Mouse (Mus musculus) limb, embryonic 14.5 days (tissue): ENCODE measurements around the gene Fkbpl. TPM values are rescaled to one million over a fixed set of nuclear protein-coding genes. Genes with fewer than 3 reads are reported as not detected.

Source experiments
- ATAC-seq: fragments of 200-750 bp; cut with Nextera tagmentation; 2 replicates; pipeline ENCODE4 v1.8.0; 2017; ENCODE audit warnings: low read depth, moderate number of reproducible peaks, moderate TSS enrichment; ENCODE audit not compliant: low FRiP score
- DNase-seq: peaks from one replicate; pipeline ENCODE4 v3.0.0-alpha.2; 2015; ENCODE audit warnings: low spot score
- H3K27ac ChIP-seq: fragments of 300-500 bp; sonication (generic); replicated peaks from 2 replicates; pipeline ENCODE4 v1.5.1; 2014; ENCODE audit warnings: low read depth, mild to moderate bottlenecking, low read length, moderate library complexity, mixed read lengths
- H3K27me3 ChIP-seq: fragments of 300-500 bp; sonication (generic); 2 replicates; pipeline ENCODE4 v1.6.1; 2014; ENCODE audit warnings: low read length, mixed read lengths; ENCODE audit not compliant: control insufficient read depth, insufficient read depth
- H3K36me3 ChIP-seq: fragments of 300-500 bp; sonication (generic); 2 replicates; pipeline ENCODE4 v1.6.1; 2014; ENCODE audit warnings: mild to moderate bottlenecking, low read length, moderate library complexity, mixed read lengths; ENCODE audit not compliant: control insufficient read depth, insufficient read depth
- H3K4me1 ChIP-seq: fragments of 300-500 bp; sonication (generic); 2 replicates; pipeline ENCODE4 v1.6.1; 2014; ENCODE audit warnings: antibody characterized with exemption, low read length, mixed read lengths; ENCODE audit not compliant: control insufficient read depth, insufficient read depth
- H3K4me2 ChIP-seq: fragments of 300-500 bp; sonication (generic); replicated peaks from 2 replicates; pipeline ENCODE4 v1.6.1; 2014; ENCODE audit warnings: low read depth, mild to moderate bottlenecking, low read length, moderate library complexity; ENCODE audit not compliant: severe bottlenecking
- H3K4me3 ChIP-seq: fragments of 300-500 bp; sonication (generic); replicated peaks from 2 replicates; pipeline ENCODE4 v1.5.1; 2014; ENCODE audit warnings: low read length
- H3K9ac ChIP-seq: fragments of 300-500 bp; sonication (generic); 2 replicates; pipeline ENCODE4 v1.6.1; 2014; ENCODE audit warnings: mild to moderate bottlenecking, low read depth, low read length, moderate library complexity; ENCODE audit not compliant: severe bottlenecking
- H3K9me3 ChIP-seq: fragments of 300-500 bp; sonication (generic); 2 replicates; pipeline ENCODE4 v1.6.1; 2016; ENCODE audit warnings: low read length; ENCODE audit not compliant: control insufficient read depth
- POLR2A ChIP-seq: fragments of 200-500 bp; IDR thresholded peaks from 2 replicates; pipeline ENCODE4 v1.8.0; 2012; ENCODE audit warnings: inconsistent platforms, mild to moderate bottlenecking, moderate library complexity, borderline replicate concordance; ENCODE audit not compliant: insufficient read depth, insufficient read length; ENCODE audit errors: extremely low read depth
- WGBS: fragments of 180-500 bp; shearing (Covaris S2); extraction: QIAGEN DNeasy Blood & Tissue Kit; methylation state at CpG from one replicate; pipeline ENCODE4 v1.1.7; 2014; 5-methylcytosine and 5-hydroxymethylcytosine counted together
- polyA plus RNA-seq, 2 experiments: library from polyadenylated mRNA; depleted of rRNA in 1 of 2; stranded (reverse) in 1 of 2; unstranded in 1 of 2; fragments of >200 nt; fragmentation: Nextera tagmentation in 1 of 2; extraction: Ambion mirVana in 1 of 2; gene quantifications; 2 replicates each; pipeline versions ENCODE4 v1.2.1 to v1.2.3; 2012 to 2014

The Fkbpl gene
- polyA plus RNA-seq, 2 experiments = 5.1 to 11.9 TPM

DNA sequence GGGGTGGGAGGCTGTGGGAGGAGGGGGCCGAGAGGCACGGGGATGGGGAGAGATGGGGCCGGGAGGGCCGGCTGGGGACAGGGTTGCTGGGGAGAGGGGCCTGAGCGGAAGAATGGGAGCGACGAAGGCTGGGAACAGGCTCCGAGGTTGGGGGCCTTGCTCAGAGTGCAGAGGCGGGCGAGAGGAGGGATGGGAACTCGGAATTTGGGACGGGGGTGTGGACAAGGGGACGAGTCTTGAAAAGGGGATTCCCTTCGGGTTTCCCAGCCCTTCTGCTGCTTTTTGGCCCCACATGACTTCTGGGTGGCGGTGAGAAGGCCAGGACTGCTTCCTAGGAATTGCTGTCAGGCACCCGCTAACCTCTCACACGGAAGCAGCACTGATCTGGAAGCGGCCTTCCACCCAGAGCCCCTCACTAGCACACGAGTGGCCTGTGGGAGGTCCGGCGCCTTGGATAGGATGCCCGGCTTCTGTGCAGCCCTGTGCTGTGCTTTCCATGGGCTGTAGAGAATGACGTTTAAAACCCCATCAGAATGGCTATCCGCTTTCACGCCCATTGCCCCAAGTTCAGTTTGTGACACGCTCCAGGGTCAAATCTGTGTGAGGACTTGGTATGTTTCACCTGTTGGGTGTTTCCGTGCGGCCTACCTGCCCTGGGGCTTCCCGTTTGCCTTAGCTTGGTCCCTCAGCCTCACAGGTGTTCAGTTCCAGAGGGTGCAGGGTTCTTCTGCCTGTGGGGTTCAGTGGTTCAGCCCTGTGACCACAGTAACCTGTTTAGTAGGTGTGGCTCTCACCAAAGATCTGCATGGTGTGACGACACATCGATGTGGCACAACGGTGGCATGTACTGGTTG is 38.2 kb upstream of the Fkbpl start:
- WGBS = 15% methylated on average over 28 of the region's 32 CpGs

DNA sequence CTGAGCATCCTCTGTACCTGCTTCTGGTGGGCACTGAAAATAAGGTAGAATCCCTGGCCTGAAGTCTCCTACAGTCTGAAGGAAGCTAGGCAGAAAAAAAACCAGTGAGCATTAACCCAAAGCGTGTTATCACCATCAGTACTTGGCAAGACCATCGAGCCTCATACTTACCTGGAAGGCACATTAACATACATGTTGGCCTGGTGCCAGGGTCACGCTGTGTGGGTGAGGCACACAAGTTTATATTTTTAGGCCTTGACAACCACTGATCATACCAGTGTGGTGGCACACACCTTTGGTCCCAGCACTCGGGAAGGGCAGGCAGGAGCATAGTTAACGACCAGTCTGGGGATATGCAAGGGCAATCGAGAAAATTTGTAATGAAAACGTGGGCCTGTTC is 36.6 kb upstream of the Fkbpl start:
- ATAC-seq = no peak
- H3K4me2 ChIP-seq = no peak overlapping the region

More for the DNA sequence above, 38.2 kb upstream of the Fkbpl start:
- ATAC-seq = no peak
- DNase-seq = no peak
- Histone ChIP-seq H3K9me3 (no peaks in the 10 kb centered on the region), H3K4me1 (peaks cover 26% of the 10 kb centered on the region), H3K27ac (peak overlapping the region; percentile 44; the same call in 1 of the 2 replicates), H3K36me3 (peaks cover 28% of the 10 kb centered on the region), H3K27me3 (no peaks in the 10 kb centered on the region), H3K9ac (peak overlapping the region; percentile 88), H3K4me3 (peak overlapping the region; percentile 95), H3K4me2 (peak overlapping the region; percentile 92)
- TF ChIP-seq POLR2A = no peak

DNA sequence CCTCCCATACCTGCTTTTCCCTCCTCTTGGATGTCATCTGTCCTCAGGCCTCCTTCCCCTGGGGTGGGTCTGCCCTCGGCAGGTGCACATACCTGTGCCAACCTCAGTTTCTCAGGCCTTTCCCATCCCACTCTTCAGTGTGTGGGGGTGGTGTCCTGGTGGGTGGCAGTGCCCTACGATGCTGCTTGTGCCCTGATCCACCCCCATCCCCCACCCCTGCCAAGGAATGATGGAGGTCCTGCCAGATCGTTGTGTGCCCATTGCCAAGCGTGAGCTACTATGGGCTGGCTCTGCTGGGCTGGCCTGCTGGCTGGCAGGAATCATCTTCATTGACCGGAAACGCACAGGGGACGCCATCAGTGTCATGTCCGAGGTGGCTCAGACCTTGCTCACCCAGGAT is 33.5 kb upstream of the Fkbpl start:
- no peak for ATAC-seq
- 94% methylated on average over 8 of the region's 8 CpGs for WGBS

More for the DNA sequence above, 36.6 kb upstream of the Fkbpl start:
- Histone ChIP-seq H3K9me3 (no peaks in the 10 kb centered on the region), H3K36me3 (peaks cover 37% of the 10 kb centered on the region), H3K27me3 (no peaks in the 10 kb centered on the region), H3K27ac (no peak overlapping the region), H3K9ac (peak overlapping the region; percentile 8; the same call in 1 of the 2 replicates), H3K4me1 (peaks cover 19% of the 10 kb centered on the region), H3K4me3 (no peak overlapping the region)
- no peak for DNase-seq
- WGBS = 73% methylated on average over 7 of the region's 7 CpGs
- no peak for TF ChIP-seq POLR2A

DNA sequence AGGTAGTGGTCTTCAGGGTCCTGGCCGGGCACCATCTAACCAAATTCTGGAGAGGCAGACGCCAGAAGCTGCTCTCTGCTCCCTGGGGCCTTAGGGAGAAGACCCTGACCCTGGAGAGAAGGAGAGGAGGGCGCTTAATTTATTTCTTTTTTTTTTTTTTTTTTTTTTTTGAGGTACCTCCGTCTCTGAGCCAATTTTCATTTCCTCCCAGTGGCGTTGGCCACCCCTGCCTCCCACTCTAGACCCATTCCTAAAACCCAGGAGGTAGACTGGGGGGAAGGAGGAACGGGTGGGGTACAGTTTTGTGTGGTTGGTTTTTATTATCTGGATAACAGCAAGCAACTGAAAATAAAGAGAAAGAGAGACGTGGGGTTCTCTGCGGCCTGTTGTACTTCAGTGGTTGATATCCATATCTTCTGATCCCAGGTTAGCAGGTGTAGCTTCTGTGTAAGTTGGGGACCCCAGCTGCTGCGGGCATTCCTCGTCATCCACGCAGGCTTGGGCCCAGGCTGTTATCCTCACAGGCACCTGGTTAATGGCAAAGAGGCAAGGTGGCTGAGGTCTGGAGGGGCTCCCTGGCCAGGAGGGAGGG is 31.4 kb upstream of the Fkbpl start:
- no peak overlapping the region for H3K4me2 ChIP-seq
- H3K36me3 ChIP-seq = peaks cover 77% of the 10 kb centered on the region
- H3K27me3 ChIP-seq = no peaks in the 10 kb centered on the region
- H3K4me1 ChIP-seq = 0 out of 2 replicates have a peak, but pooled peaks cover 4% of the 10 kb centered on the region
- H3K9ac ChIP-seq = no peak overlapping the region
- TF ChIP-seq POLR2A = no peak
- H3K4me3 ChIP-seq = no peak overlapping the region
- H3K9me3 ChIP-seq = no peaks in the 10 kb centered on the region
- ATAC-seq (no peak), DNase-seq (no peak)
- WGBS = 83% methylated on average over 11 of the region's 11 CpGs
- H3K27ac ChIP-seq = no peak overlapping the region

More for the DNA sequence above, 33.5 kb upstream of the Fkbpl start:
- Histone ChIP-seq H3K36me3 (peaks cover 66% of the 10 kb centered on the region), H3K27ac (no peak overlapping the region), H3K4me3 (no peak overlapping the region), H3K9ac (no peak overlapping the region), H3K9me3 (no peaks in the 10 kb centered on the region), H3K27me3 (no peaks in the 10 kb centered on the region), H3K4me2 (no peak overlapping the region), H3K4me1 (peaks cover 11% of the 10 kb centered on the region)
- TF ChIP-seq POLR2A = no peak
- no peak for DNase-seq

DNA sequence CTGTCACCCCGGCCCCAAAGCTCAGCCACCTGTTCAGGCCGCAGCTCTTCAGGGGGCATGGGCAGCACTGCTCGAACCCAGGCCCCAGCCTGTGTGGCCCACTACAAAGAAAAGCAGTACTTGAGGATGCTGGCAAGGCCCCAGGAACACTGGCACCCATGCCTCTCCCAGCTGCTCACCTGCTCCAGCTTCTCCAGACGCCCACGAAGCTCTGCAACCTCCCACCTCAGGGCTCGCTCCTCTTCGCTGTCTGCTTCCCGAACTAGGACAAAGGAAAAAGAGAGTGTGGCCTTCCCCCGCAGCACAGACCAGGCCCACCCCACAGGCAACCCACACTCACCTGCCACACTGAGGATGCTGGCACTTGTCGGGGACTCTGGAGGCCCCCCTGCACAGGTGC is 30.7 kb upstream of the Fkbpl start:
- Histone ChIP-seq H3K36me3 (peaks cover 74% of the 10 kb centered on the region), H3K4me3 (no peak overlapping the region), H3K27ac (no peak overlapping the region), H3K27me3 (no peaks in the 10 kb centered on the region), H3K9me3 (no peaks in the 10 kb centered on the region), H3K4me1 (0 out of 2 replicates have a peak, but pooled peaks cover under 1% of the 10 kb centered on the region), H3K4me2 (no peak overlapping the region), H3K9ac (no peak overlapping the region)
- no peak for DNase-seq
- WGBS = 94% methylated on average over 10 of the region's 10 CpGs
- ATAC-seq = no peak
- no peak for TF ChIP-seq POLR2A
